Mouse (Mus musculus): ENCODE measurements at regions not wholly inside any gene's neighbourhood (a gene's known extent, or its start where the extent isn't known, plus 50 kb on each side); places are given as distances from the start of the nearest gene placed in this dataset.

- DNase-seq, result no peak
These were observed 83.7 kb upstream of the Runx3 start for GRCm38 (mm10) chr4:135036764-135037163.

DNA sequence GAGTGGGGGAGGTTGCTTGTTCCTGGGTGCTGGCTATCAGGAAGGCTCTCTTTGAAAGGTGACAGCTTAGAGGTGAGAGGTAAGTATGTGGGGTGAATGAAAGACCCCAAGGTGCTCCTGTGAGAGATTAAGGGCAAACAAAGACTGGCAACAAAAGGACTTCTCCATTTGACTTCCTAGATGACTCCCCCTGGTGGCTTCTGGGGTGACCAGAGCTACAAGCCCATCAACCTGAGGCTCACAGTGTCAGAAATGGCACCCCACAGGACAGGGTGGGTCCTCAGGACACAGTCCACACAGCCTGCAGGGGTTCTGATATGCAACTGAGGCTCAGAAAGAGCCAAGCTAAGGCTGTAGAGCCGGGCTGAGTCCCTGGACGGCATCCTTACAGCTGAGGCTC, 81.2 kb upstream of the Runx3 start:
- no peak for DNase-seq

DNA sequence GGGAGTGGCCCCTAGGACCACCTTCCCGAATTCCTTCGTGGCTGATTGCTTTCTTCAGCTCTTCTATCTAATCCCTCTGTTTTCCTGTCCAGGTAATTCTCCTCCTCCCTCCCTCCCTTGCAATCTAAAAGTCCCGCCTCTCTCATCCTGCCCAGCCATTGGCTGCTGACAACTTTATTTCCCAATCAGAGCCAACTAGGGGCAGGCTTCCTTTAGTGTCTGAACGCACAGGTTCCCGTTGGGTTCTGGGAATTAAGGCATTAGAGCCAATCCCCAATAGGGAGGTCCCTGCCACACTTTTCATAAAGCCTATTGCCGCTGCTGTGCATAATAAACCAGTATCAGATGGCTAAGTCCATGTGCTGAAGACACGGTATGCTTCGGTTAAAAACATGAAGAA, 78.5 kb upstream of the Runx3 start:
- no peak for DNase-seq

- DNase-seq, result no peak
These were observed 78.0 kb upstream of the Runx3 start for GRCm38 (mm10) chr4:135042501-135042900.

GRCm38 (mm10) chr4:135045054-135045453, 75.4 kb upstream of the Runx3 start:
- peak; percentile 26 for DNase-seq

- no peak for DNase-seq
These were observed 73.8 kb upstream of the Runx3 start for GRCm38 (mm10) chr4:135046619-135047018.

- peak; percentile 31 for DNase-seq
These were observed 73.2 kb upstream of the Runx3 start for GRCm38 (mm10) chr4:135047251-135047650.

DNA sequence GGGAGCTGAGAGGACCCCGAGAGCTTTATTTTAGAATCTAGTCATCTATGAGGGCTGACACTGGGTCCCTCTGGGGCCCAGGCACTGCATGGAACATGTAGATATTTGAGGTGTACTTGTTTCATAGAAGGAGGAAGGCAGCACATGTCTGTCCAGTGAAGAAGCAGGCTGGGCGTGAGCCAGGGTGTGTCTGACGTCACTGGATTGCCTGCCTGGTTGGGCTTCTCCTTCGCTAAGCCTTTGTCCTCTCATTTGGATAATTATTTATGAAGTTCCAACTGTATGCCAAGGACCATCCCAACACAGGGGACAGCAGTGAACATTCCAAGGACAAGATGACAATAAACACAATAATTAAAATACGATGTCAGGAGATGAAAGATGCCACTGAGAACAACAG, 72.7 kb upstream of the Runx3 start:
- peak; percentile 78 for DNase-seq

DNA sequence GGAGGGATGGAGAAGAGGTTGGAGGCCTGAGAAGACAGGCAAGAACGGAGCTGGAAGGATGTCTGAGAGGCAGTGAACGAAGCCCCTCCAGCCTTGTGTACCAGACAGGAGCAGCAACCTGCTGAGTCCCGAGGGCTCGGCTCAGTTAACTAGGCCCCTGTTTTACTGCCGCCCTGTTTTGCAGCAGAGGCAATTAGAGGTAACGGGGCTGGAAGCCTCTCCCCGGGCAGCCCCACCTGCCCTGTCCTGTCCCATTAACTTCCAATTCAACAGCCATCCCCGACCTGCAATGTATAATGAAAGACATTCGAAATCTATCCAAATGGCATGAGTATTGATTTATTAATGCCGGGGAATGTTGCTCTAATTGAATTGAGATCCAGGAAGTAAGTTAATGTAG, 70.5 kb upstream of the Runx3 start:
- DNase-seq, result no peak

DNA sequence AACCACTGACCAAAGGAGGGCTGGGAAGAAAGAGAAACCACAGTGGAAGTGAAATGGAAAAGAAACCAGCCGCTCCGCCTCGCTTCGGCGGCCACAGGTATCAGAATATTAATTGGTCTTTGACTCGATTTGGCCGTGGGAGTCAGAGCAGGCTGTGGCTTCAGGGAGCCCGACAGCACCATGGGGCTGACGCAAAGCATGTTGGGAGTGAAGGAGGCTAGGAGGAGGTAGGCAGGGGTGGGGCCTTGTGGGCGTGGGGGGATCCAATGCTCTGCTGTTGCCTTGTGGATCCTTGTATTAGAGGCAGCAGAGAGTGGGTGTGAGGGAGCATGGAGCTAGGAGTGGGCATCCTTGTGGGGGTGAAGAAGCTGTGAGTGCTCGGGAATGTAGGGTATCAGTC, 69.0 kb upstream of the Runx3 start:
- no peak for DNase-seq

- no peak for DNase-seq
These were observed 66.9 kb upstream of the Runx3 start for GRCm38 (mm10) chr4:135053585-135053984.

GRCm38 (mm10) chr4:135054353-135054752, 66.1 kb upstream of the Runx3 start:
- DNase-seq, result no peak

- DNase-seq, result no peak
These were observed 64.1 kb upstream of the Runx3 start for GRCm38 (mm10) chr4:135056371-135056770.

DNA sequence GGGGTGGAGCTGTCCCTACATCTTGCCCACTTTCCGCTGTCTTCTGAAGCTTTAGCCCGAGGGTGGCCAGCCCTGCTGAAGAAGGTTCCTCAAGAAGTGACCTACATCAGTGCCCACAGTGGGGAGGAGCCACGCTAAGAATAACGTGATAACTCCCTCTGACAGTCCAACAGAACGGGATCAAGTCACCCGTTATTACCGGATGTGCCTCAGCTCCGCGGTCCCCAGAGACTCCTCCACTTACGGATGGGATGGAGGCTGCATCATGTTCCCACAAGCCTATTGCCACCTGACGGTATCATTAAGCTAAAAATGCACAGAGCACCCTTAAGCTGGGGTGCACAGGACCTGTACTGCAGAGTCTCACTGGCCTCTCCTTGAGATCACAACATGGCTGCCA, 63.2 kb upstream of the Runx3 start:
- DNase-seq, result no peak

DNA sequence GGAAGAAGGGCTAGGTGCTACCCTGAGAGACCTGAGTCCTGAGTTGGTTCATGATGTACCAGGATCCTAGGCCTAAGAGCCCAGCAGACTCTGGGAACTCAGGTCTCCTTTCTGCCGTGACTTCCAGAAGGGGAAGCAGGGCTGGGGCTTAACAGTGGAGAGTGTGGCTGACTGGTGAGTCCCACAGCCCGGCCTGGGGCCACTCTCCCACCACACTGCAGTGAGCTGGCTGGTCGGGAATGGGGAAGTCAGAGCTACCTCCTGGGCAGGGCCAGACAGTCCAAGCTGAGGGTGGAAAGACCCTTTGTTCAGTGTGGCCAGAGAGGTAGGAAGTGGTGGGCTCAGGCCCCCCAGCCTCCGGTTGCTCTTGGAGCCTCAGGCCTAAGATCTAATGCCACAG, 61.6 kb upstream of the Runx3 start:
- DNase-seq, result no peak

- no peak for DNase-seq
These were observed 59.3 kb upstream of the Runx3 start for GRCm38 (mm10) chr4:135061030-135061743.

GRCm38 (mm10) chr4:135066766-135067479, 53.5 kb upstream of the Runx3 start:
- DNase-seq, result peak; percentile 92

DNA sequence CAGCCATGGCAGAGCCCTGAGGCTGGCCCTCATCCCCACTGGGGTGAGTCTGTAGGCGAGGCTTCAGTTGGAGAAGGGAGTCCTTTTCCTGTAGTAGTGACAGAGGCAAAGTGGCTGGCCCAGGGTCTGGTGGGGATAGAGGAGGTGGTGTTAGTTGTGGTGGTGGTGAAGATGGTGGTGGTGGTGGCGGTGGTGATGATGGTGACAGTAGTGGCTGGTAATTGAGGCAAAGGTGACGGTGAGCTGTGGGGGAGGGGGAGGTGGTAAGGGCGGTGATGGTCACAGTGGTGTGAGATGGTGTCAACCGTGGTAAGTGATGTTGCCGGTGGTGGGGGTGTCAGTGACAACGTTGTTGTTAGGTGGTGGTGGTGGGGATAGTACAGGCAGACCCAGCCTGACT, 52.6 kb upstream of the Runx3 start:
- DNase-seq, result no peak

- DNase-seq, result peak; percentile 35
These were observed 50.6 kb upstream of the Runx3 start for GRCm38 (mm10) chr4:135069818-135070217.
